Mouse (Mus musculus) cortical plate, adult 2 months (tissue): ENCODE results near the gene Sfn.

Experiments used
- CTCF ChIP-seq: fragments of 200-500 bp; IDR thresholded peaks from 2 replicates; pipeline ENCODE4 v1.5.1; 2011; ENCODE audit warnings: mild to moderate bottlenecking, control low read depth, low read length; ENCODE audit not compliant: insufficient read depth; ENCODE audit errors: extremely low read depth
- POLR2A ChIP-seq: fragments of 200-500 bp; IDR thresholded peaks from 2 replicates; pipeline ENCODE4 v1.6.1; 2011; ENCODE audit warnings: mild to moderate bottlenecking, low read length, control low read depth; ENCODE audit not compliant: insufficient read depth; ENCODE audit errors: extremely low read depth

DNA sequence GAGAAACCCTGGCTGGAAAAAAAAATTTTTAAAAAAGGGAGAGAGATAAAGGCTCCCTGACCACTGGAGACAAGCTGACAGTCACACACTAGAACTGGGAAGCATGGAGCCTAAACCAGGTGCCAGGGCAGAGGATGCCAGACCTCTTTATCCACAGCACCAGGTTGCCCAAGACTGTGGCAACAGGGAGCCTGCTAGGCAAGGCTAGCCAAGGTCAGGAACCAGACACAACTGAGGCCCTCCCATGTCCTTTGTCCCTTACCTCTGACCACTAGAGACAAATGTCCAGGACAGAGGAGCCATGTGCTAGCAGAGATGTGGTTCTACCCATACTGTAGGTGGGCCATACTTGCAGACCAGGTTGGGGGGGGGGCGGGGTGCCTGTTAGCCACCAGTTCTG, 49.9 kb downstream of the Sfn start:
- TF ChIP-seq CTCF (no peak), POLR2A (no peak)
